Mouse (Mus musculus): ENCODE results near the gene Slc25a17. TPM values are rescaled to one million over a fixed set of nuclear protein-coding genes. Genes with fewer than 3 reads are reported as not detected.

Slc25a17 gene
- total RNA-seq, 1 experiment = 86.3 TPM

DNA sequence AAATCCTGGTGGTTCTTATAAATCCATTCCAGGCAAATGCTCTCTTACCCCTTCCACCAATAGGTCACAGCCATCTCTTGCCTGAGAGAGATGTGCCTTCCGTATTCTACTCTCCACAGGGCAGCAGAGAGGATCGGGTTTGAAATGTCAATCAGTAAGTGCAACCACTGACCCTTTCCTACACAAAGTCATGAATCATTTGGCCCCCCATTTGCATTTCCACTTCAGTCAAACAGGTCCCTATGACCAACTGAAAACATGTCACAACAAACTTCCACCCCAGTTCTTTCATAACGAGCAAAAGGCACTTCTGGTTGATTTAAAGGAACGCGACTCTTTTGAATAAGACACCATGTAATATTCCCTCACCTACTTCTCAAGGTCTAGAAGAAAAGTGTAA lies 1.2 kb downstream of the Slc25a17 start:
- H3K36me3 ChIP-seq (ENCODE audit: control insufficient read depth, insufficient read depth, low read length, poor library complexity, severe bottlenecking) = peaks cover 4% of the 10 kb centered on the region; the same call in 1 of the 2 replicates
- TF ChIP-seq MAFK (IDR thresholded peaks at IDR 0.05; ENCODE audit: insufficient read depth, low read depth, low read length) (no peak), HCFC1 (IDR thresholded peaks at IDR 0.05; ENCODE audit: borderline replicate concordance, insufficient read depth, low read length) (no peak), ZC3H11A (IDR thresholded peaks at IDR 0.05; ENCODE audit: borderline replicate concordance, low read depth, low read length) (no peak), ZNF384 (IDR thresholded peaks at IDR 0.05; ENCODE audit: low read depth, low read length) (no peak), CHD2 (IDR thresholded peaks at IDR 0.05; ENCODE audit: low read depth, low read length) (no peak)

DNA sequence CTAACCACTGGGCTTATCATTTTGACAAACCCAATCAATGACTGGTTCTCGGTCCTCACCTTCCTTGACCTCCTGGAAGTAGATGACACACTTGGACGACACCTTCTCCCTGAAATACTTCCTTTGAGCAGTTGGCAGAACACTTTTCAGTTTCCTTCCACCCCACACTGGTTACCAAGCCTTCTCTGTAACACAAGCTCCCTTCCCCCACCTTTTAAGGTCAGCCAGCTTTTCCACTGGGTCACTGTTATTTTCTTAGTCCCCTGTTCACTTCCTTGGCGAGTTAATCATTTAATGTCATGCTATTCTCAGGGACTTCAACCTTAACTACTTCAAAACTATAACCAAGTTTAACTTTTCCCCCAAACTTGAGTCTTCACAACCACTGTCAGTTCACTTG lies 1.7 kb downstream of the Slc25a17 start:
- peaks cover 3 to 6% of the 10 kb centered on the region in 2 experiments; a peak in 3 of 4 replicates for H3K4me1 ChIP-seq (ENCODE audit: control insufficient read depth in 2 of 2, insufficient read depth in 2 of 2, low read length in 2 of 2, poor library complexity in 1 of 2)
- no peaks in the 10 kb centered on the region for H3K9me3 ChIP-seq (ENCODE audit: control insufficient read depth, insufficient read depth, low read depth, low read length)
- H3K9ac ChIP-seq (ENCODE audit: insufficient read depth, low read depth, low read length, poor library complexity, severe bottlenecking) = no peak overlapping the region
- no peak overlapping the region for H3K4me3 ChIP-seq (ENCODE audit: insufficient read depth in 1 of 2, low read depth in 1 of 2, low read length in 2 of 2, poor library complexity in 1 of 2, severe bottlenecking in 1 of 2)
- in situ Hi-C loops (cut with MboI; ENCODE audit: low sequenced_read_pairs in 2 of 2, unreplicated experiment in 2 of 2) = no loop called here
- no peak overlapping the region for H3K27ac ChIP-seq (ENCODE audit: insufficient read depth, low read depth, low read length, poor library complexity, severe bottlenecking)
- TF ChIP-seq HCFC1 (IDR thresholded peaks at IDR 0.05; ENCODE audit: borderline replicate concordance, insufficient read depth, low read length) = no peak
- no peak for TF ChIP-seq CHD2 (IDR thresholded peaks at IDR 0.05; ENCODE audit: low read depth, low read length)
- TF ChIP-seq MAFK (IDR thresholded peaks at IDR 0.05; ENCODE audit: insufficient read depth, low read depth, low read length) = no peak
- H3K36me3 ChIP-seq (ENCODE audit: control insufficient read depth, insufficient read depth, low read length, poor library complexity, severe bottlenecking) = peaks cover 4% of the 10 kb centered on the region; the same call in 1 of the 2 replicates
- DNase-seq (ENCODE audit: low read depth, low spot score) = no peak

More for the DNA sequence above, 1.2 kb downstream of the Slc25a17 start:
- Histone ChIP-seq H3K4me3 (ENCODE audit: insufficient read depth in 1 of 2, low read depth in 1 of 2, low read length in 2 of 2, poor library complexity in 1 of 2, severe bottlenecking in 1 of 2) (peak overlapping the region in 1 of 2 experiments; percentile 95; a peak in 1 of 4 replicates), H3K27ac (ENCODE audit: insufficient read depth, low read depth, low read length, poor library complexity, severe bottlenecking) (no peak overlapping the region), H3K9ac (ENCODE audit: insufficient read depth, low read depth, low read length, poor library complexity, severe bottlenecking) (no peak overlapping the region; the same call in 1 of the 2 replicates), H3K4me1 (ENCODE audit: control insufficient read depth in 2 of 2, insufficient read depth in 2 of 2, low read length in 2 of 2, poor library complexity in 1 of 2) (peaks cover 3 to 6% of the 10 kb centered on the region in 2 experiments; a peak in 3 of 4 replicates), H3K9me3 (ENCODE audit: control insufficient read depth, insufficient read depth, low read depth, low read length) (no peaks in the 10 kb centered on the region)
- no peak for DNase-seq (ENCODE audit: low read depth, low spot score)
- in situ Hi-C loops (cut with MboI; ENCODE audit: low sequenced_read_pairs in 2 of 2, unreplicated experiment in 2 of 2) = no loop called here

DNA sequence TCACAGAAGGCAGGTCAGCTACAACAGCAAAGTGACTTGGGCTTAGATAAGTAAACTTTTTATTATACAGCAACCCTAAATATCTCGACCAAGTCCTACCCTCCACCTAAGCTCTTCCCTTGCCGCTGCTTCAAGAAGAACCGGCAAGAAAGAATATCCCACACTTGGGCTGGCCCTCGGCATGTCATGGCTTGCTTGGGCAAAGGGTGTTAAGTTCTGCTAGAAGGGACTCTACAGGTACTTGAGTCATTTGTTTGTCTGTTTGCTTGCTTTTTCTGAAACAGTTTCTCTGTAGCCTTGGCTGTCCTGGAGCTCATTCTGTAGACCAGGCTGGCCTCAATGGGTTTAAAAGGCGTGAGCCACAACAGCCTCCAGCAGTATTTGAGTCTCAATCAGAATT lies 3.7 kb downstream of the Slc25a17 start:
- TF ChIP-seq ZNF384 (IDR thresholded peaks at IDR 0.05; ENCODE audit: low read depth, low read length) (no peak), MAFK (IDR thresholded peaks at IDR 0.05; ENCODE audit: insufficient read depth, low read depth, low read length) (no peak), CHD2 (IDR thresholded peaks at IDR 0.05; ENCODE audit: low read depth, low read length) (no peak), HCFC1 (IDR thresholded peaks at IDR 0.05; ENCODE audit: borderline replicate concordance, insufficient read depth, low read length) (no peak), ZC3H11A (IDR thresholded peaks at IDR 0.05; ENCODE audit: borderline replicate concordance, low read depth, low read length) (no peak)
- no peak overlapping the region; the same call in 1 of the 2 replicates for H3K9ac ChIP-seq (ENCODE audit: insufficient read depth, low read depth, low read length, poor library complexity, severe bottlenecking)
- in situ Hi-C loops (cut with MboI; ENCODE audit: low sequenced_read_pairs in 2 of 2, unreplicated experiment in 2 of 2) = no loop called here
- peaks cover 3 to 6% of the 10 kb centered on the region in 2 experiments; a peak in 3 of 4 replicates for H3K4me1 ChIP-seq (ENCODE audit: control insufficient read depth in 2 of 2, insufficient read depth in 2 of 2, low read length in 2 of 2, poor library complexity in 1 of 2)
- no peaks in the 10 kb centered on the region for H3K9me3 ChIP-seq (ENCODE audit: control insufficient read depth, insufficient read depth, low read depth, low read length)
- H3K27ac ChIP-seq (ENCODE audit: insufficient read depth, low read depth, low read length, poor library complexity, severe bottlenecking) = peak overlapping the region; percentile 5; the same call in 1 of the 2 replicates
- H3K36me3 ChIP-seq (ENCODE audit: control insufficient read depth, insufficient read depth, low read length, poor library complexity, severe bottlenecking) = peaks cover 2% of the 10 kb centered on the region; the same call in 1 of the 2 replicates
- no peak for DNase-seq (ENCODE audit: low read depth, low spot score)
- H3K4me3 ChIP-seq (ENCODE audit: insufficient read depth in 1 of 2, low read depth in 1 of 2, low read length in 2 of 2, poor library complexity in 1 of 2, severe bottlenecking in 1 of 2) = no peak overlapping the region

DNA sequence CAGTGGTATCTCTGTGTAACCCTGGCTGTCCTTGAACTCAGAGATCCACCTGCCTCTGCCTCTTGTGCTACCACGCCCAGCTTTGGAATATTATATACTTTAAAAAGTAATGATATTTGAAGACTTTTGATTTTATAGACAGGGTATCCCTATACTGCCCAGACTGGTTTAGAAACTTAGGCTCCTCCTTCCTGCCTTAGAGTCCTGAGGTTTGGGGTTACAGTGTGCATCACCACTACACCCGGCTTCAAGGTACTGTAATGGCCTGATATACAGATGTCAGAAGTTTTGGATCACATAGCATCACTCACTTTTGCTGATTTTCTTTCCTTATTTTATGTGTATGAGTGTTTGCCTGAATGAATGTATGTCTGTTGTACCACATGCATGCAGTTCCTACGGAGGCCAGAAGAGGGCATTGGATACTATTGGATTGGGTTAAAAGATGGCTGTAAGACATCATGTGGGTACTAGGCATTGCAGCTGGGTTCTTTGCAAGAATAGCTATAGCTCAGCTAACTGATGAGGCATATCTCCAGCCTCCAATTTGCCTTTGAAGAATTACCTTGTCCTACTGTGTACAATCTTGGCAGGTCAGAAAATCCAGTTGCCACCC lies 5.4 kb downstream of the Slc25a17 start:
- Histone ChIP-seq H3K36me3 (ENCODE audit: control insufficient read depth, insufficient read depth, low read length, poor library complexity, severe bottlenecking) (peaks cover 2% of the 10 kb centered on the region; the same call in 1 of the 2 replicates), H3K9me3 (ENCODE audit: control insufficient read depth, insufficient read depth, low read depth, low read length) (no peaks in the 10 kb centered on the region), H3K9ac (ENCODE audit: insufficient read depth, low read depth, low read length, poor library complexity, severe bottlenecking) (no peak overlapping the region), H3K4me3 (ENCODE audit: insufficient read depth in 1 of 2, low read depth in 1 of 2, low read length in 2 of 2, poor library complexity in 1 of 2, severe bottlenecking in 1 of 2) (no peak overlapping the region), H3K4me1 (ENCODE audit: control insufficient read depth in 2 of 2, insufficient read depth in 2 of 2, low read length in 2 of 2, poor library complexity in 1 of 2) (peaks cover 3 to 4% of the 10 kb centered on the region in 2 experiments; a peak in 3 of 4 replicates), H3K27ac (ENCODE audit: insufficient read depth, low read depth, low read length, poor library complexity, severe bottlenecking) (no peak overlapping the region)
- TF ChIP-seq HCFC1 (IDR thresholded peaks at IDR 0.05; ENCODE audit: borderline replicate concordance, insufficient read depth, low read length) = no peak
- TF ChIP-seq MAFK (IDR thresholded peaks at IDR 0.05; ENCODE audit: insufficient read depth, low read depth, low read length) = no peak
- TF ChIP-seq CHD2 (IDR thresholded peaks at IDR 0.05; ENCODE audit: low read depth, low read length) = no peak
- no peak for TF ChIP-seq ZNF384 (IDR thresholded peaks at IDR 0.05; ENCODE audit: low read depth, low read length)
- peak; percentile 51; the same call in 1 of the 2 replicates for TF ChIP-seq ZC3H11A (IDR thresholded peaks at IDR 0.05; ENCODE audit: borderline replicate concordance, low read depth, low read length)
- in situ Hi-C loops (cut with MboI; ENCODE audit: low sequenced_read_pairs in 2 of 2, unreplicated experiment in 2 of 2) = no loop called here
- peak; percentile 71 for DNase-seq (ENCODE audit: low read depth, low spot score)

Measured in ES-E14 (cell line).